Mouse (Mus musculus): Measurements from ENCODE around the gene AC192777.2. TPM values are rescaled to one million over a fixed set of nuclear protein-coding genes. Genes with fewer than 3 reads are reported as not detected.
"Not testable (repeated sequence)": the region's sequence is repeated elsewhere in the genome, so short reads cannot be mapped to it uniquely, and the experiment has no call there.

Gene AC192777.2
- not detected for total RNA-seq (2022)

DNA sequence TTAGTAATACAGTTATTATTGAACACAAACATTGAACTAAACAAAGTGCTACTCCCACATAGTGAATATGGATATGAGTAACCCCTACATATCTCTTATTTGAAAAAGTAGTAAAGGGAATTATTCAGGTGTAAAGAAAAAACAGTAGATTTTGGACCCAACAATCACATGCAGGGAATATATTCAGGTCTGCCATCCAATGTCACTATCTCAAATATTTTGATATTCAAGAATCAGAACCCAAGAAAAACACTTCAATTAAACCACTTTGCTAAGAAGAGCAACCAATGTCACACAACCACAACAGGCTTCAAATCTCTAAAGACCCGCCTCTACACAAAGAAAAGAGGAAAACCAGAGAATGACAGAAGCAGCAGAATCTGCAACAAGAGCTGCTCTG lies at the start of gene AC192777.2:
Gene AC192777.2 (plus strand): TSS at position 301 of the 400 bp plus-strand sequence.
- DNase-seq (ENCODE audit: low spot score in 2 of 2): not testable (repeated sequence)

DNA sequence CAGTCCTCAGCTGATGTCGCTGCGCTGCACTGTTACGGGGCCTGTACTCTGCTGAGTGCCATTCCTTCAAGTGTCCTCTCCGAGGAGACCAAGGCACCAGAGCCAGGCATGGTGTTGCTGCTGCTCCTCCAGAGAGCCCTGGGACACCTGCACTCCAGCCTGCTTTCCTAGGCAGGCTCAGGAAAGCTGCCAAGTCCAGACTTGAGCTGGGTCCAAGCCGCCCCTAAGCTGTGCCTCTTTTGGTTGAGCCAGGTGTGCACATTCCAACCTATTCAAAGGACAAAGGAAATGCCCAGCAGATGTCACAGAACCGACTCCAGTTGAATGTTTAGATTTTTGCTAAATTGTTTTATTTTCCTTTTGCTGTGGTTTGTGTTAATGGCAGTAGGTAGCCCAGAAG lies 20.9 kb downstream of the AC192777.2 start:
- DNase-seq (ENCODE audit: low spot score in 2 of 2): not testable (repeated sequence)

DNA sequence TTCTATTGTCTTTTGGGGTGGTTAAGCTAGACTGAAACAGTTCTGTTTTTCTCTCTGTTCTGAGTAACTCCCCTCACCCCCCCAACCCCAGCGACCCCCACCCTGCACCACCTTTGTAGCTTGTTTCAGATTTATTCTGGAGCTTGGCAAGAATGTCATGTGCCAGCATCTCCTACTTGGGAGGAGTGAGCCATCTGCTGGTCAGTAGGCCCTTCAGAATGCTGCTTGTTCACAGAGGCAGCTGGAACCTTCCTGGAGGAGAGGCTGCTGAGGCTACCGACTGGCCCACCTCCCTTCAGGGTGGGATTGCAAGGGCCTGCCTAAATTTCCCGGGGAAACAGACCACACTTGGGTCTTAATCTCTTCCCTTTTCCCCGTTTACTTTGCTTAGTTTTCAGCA lies 21.6 kb downstream of the AC192777.2 start:
- DNase-seq (ENCODE audit: low spot score in 2 of 2): not testable (repeated sequence)

Small RNA genes within 50 kb of the gene (microRNA-seq; reads per million reads assigned to microRNA genes)
- gene Gm26376: 0 reads per million in 2 experiments

Other genes starting within 250 kb of the AC192777.2 start
- gene Esp38, start 144.9 kb upstream of the AC192777.2 start, total RNA-seq (2022): not detected
- not detected for gene Pgk2, start 113.2 kb downstream of the AC192777.2 start, total RNA-seq (2022)
- not detected for gene Crisp3, start 146.8 kb downstream of the AC192777.2 start, total RNA-seq (2022)
- gene Crisp1, start 223.8 kb downstream of the AC192777.2 start, total RNA-seq (2022): not detected

Measured in layer of hippocampus, adult 8-10 months (tissue).